1 mouse cellular context compared by ENCODE assay signal in the genomic region with DNA sequence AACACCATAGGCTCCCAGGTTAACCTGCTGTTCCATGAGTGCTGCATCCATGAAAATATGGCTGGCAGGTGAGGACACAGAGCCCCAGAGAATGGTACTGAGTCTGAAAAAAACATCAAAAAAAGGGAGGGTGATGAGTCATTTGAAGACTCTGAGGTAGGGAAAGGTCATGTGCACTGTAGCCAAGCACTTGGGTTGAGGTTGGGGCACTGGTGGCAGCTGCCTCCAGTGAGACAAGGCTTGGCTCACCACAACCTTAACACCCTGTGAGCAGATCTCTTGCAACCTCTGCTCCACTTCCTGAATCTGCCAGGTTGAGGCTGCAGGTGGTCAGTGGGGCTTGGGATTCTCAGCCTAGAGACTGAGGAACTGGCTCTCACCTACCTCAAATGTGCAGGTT.
A peak's percentile ranks its signal among the peaks of the same experiment; 100 is the strongest.
TF ChIP-seq lines count a peak whose summit lies in the region.

No protein-coding gene starts in this region.

TF ChIP-seq in MEL, 35 proteins besides CTCF, POLR2A, EP300 and RAD21 (continued from another document):
- TF ChIP-seq CHD1 (IDR thresholded peaks at IDR 0.05; ENCODE audit: low read depth, low read length) (no peak), BHLHE40 (IDR thresholded peaks at IDR 0.05; ENCODE audit: borderline replicate concordance, low read depth, low read length) (peak; percentile 59; the same call in 1 of the 2 replicates), KAT2A (conservative IDR thresholded peaks at IDR 0.05; ENCODE audit: low read depth, low read length) (no peak), TAL1 (IDR thresholded peaks at IDR 0.05; ENCODE audit: low read length) (peak; percentile 86), UBTF (IDR thresholded peaks at IDR 0.05; ENCODE audit: borderline replicate concordance, insufficient read depth, low read depth, low read length) (no peak), MYC (IDR thresholded peaks at IDR 0.05; ENCODE audit: low read depth, low read length) (no peak), USF1 (IDR thresholded peaks at IDR 0.05; ENCODE audit: low read depth, low read length) (peak; percentile 52; the same call in 1 of the 2 replicates), E2F4 (IDR thresholded peaks at IDR 0.05; ENCODE audit: borderline replicate concordance, low read depth, low read length) (no peak), USF2 (IDR thresholded peaks at IDR 0.05; ENCODE audit: borderline replicate concordance in 1 of 2, insufficient read depth in 1 of 2, low read depth in 1 of 2, low read length in 2 of 2) (no peak), MXI1 (IDR thresholded peaks at IDR 0.05; ENCODE audit: low read depth, low read length) (no peak), TCF12 (IDR thresholded peaks at IDR 0.05; ENCODE audit: low read depth, low read length) (peak; percentile 90)
